ENCODE assay signal across 10 mouse cellular contexts in the genomic region with DNA sequence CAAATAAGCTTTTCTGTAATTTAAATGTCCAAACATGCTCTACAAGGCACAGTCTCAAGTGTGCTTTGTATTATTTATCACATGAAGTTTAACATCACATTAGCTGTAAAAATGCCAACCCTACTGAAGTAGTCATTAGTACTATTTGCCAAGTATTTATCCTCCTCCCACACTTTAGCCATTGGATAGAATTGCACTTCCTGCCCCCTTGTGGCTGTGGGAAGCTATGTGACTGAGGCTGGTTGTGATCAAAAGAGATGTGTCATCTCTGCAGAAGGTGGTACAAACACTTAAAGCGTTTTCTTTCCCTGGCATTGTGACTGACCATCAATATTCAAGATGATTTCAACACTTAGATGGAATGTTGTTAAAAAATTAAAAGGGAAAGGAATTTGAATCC. TPM values are rescaled to one million over a fixed set of nuclear protein-coding genes. Genes with fewer than 3 reads are reported as not detected.
DNase-seq lines count a peak whose midpoint lies in the region; ATAC-seq lines count a peak whose summit lies in the region.
"Had no signal": no experiment of that assay in that cellular context is flagged by ENCODE, and none has a peak within 500 bp of the region (broad histone marks: within the 10 kb centered on the region; RNA-seq: fewer than 3 reads in every experiment).

No protein-coding gene starts in this region.

- H3K9ac ChIP-seq in heart, embryonic 11.5 days (ENCODE audit: low read depth, low read length): no peak overlapping the region
- H3K9ac ChIP-seq in midbrain, embryonic 14.5 days (replicated peaks; ENCODE audit: low read length): no peak overlapping the region
- H3K9ac ChIP-seq in midbrain, embryonic 11.5 days (ENCODE audit: low read length): no peak overlapping the region
- H3K9ac ChIP-seq: limb, embryonic 13.5 days had no signal

- DNase-seq in heart, adult 11 months: peak; percentile 85
- peak; percentile 68 for DNase-seq in midbrain, embryonic 14.5 days
- no peak for DNase-seq in midbrain, embryonic 11.5 days (ENCODE audit: low spot score, missing footprints)
- peak; percentile 17 for DNase-seq in cerebellum, adult 9-11 months
- DNase-seq in lung, postnatal 14 days: peak; percentile 19
- no peak for DNase-seq in testis, postnatal 10 days (ENCODE audit: low spot score)
- no peak for DNase-seq in right cerebral cortex, postnatal 25 days

- no peaks in the 10 kb centered on the region for H3K4me1 ChIP-seq in heart, embryonic 11.5 days (ENCODE audit: control insufficient read depth, insufficient read depth, low read length)
- H3K4me1 ChIP-seq in midbrain, embryonic 14.5 days (ENCODE audit: control insufficient read depth, insufficient read depth, low read length): no peaks in the 10 kb centered on the region
- H3K4me1 ChIP-seq in midbrain, embryonic 11.5 days (ENCODE audit: control insufficient read depth, insufficient read depth, low read length): no peaks in the 10 kb centered on the region
- H3K4me1 ChIP-seq: limb, embryonic 13.5 days had no signal

- H3K4me3 ChIP-seq in heart, embryonic 11.5 days (ENCODE audit: low read depth, low read length): no peak overlapping the region
- H3K4me3 ChIP-seq in midbrain, embryonic 14.5 days (replicated peaks; ENCODE audit: low read depth, low read length): no peak overlapping the region
- H3K4me3 ChIP-seq in midbrain, embryonic 11.5 days (ENCODE audit: low read depth, low read length): no peak overlapping the region
- H3K4me3 ChIP-seq: limb, embryonic 13.5 days had no signal

- H3K27ac ChIP-seq in heart, embryonic 11.5 days (ENCODE audit: low read depth, low read length): no peak overlapping the region
- H3K27ac ChIP-seq in midbrain, embryonic 14.5 days (replicated peaks; ENCODE audit: low read depth, low read length): no peak overlapping the region
- H3K27ac ChIP-seq in midbrain, embryonic 11.5 days (ENCODE audit: low read depth, low read length): no peak overlapping the region
- H3K27ac ChIP-seq: limb, embryonic 13.5 days had no signal

- H3K9me3 ChIP-seq in heart, embryonic 11.5 days (replicated peaks; ENCODE audit: control insufficient read depth, low read length): no peaks in the 10 kb centered on the region
- H3K9me3 ChIP-seq in midbrain, embryonic 14.5 days (ENCODE audit: control insufficient read depth, low read length): no peaks in the 10 kb centered on the region
- H3K9me3 ChIP-seq in midbrain, embryonic 11.5 days (ENCODE audit: control insufficient read depth, low read length): no peaks in the 10 kb centered on the region
- H3K9me3 ChIP-seq: G1E; limb, embryonic 13.5 days had no signal

- H3K27me3 ChIP-seq in heart, embryonic 11.5 days (ENCODE audit: control insufficient read depth, insufficient read depth, low read length): no peaks in the 10 kb centered on the region
- H3K27me3 ChIP-seq in midbrain, embryonic 14.5 days (ENCODE audit: control insufficient read depth, insufficient read depth, low read length): no peaks in the 10 kb centered on the region
- no peaks in the 10 kb centered on the region for H3K27me3 ChIP-seq in midbrain, embryonic 11.5 days (ENCODE audit: control insufficient read depth, insufficient read depth, low read length)
- H3K27me3 ChIP-seq: limb, embryonic 13.5 days had no signal

- H3K4me2 ChIP-seq in heart, embryonic 11.5 days: no peak overlapping the region
- no peak overlapping the region for H3K4me2 ChIP-seq in midbrain, embryonic 14.5 days (ENCODE audit: low read length)
- H3K4me2 ChIP-seq in midbrain, embryonic 11.5 days: no peak overlapping the region
- H3K4me2 ChIP-seq: limb, embryonic 13.5 days had no signal

- WGBS in heart, embryonic 11.5 days (ENCODE audit: insufficient replicate concordance): 29% methylated on average over 1 of the region's 1 CpGs
- WGBS in midbrain, embryonic 14.5 days: 50% methylated on average over 1 of the region's 1 CpGs
- 33% methylated on average over 1 of the region's 1 CpGs for WGBS in midbrain, embryonic 11.5 days

- no peak for ATAC-seq in heart, embryonic 11.5 days (replicated peaks; ENCODE audit: insufficient number of reproducible peaks, low FRiP score, low TSS enrichment)
- ATAC-seq in midbrain, embryonic 14.5 days (ENCODE audit: low FRiP score, low TSS enrichment): no peak
- no peak for ATAC-seq in midbrain, embryonic 11.5 days (ENCODE audit: low FRiP score)

- H3K36me3 ChIP-seq in heart, embryonic 11.5 days (ENCODE audit: control insufficient read depth, insufficient read depth, low read length): no peaks in the 10 kb centered on the region
- no peaks in the 10 kb centered on the region for H3K36me3 ChIP-seq in midbrain, embryonic 14.5 days (ENCODE audit: control insufficient read depth, insufficient read depth, low read length)
- no peaks in the 10 kb centered on the region for H3K36me3 ChIP-seq in midbrain, embryonic 11.5 days (ENCODE audit: control insufficient read depth, insufficient read depth, low read length)
- H3K36me3 ChIP-seq: G1E; limb, embryonic 13.5 days had no signal

RNA-seq across cellular contexts. Expression of a gene that starts 14.3 kb away (rescaled TPM):
- 0.08 and 0.21 TPM in 2 replicates for polyA plus RNA-seq in heart, embryonic 11.5 days (2014; fragmentation: Nextera tagmentation; extraction: Ambion mirVana)
- 13.1 and 15.5 TPM in 2 replicates for polyA plus RNA-seq in midbrain, embryonic 14.5 days (2014; fragmentation: Nextera tagmentation; extraction: Ambion mirVana)
- polyA plus RNA-seq in midbrain, embryonic 11.5 days (2014; fragmentation: Nextera tagmentation; extraction: Ambion mirVana): 0.49 and 0.68 TPM in 2 replicates
- polyA plus RNA-seq: G1E had no signal

Comparison
In these comparisons a context has a peak if more than half of its experiments do, and no peak if none do; other contexts are left out.
1. DNase-seq: peak in heart, adult 11 months (single experiment), midbrain, embryonic 14.5 days (single experiment), cerebellum, adult 9-11 months (single experiment) and lung, postnatal 14 days (single experiment); none in midbrain, embryonic 11.5 days (single experiment), testis, postnatal 10 days (single experiment) and right cerebral cortex, postnatal 25 days (single experiment).